Mouse (Mus musculus) liver, embryonic 15.5 days (tissue): ENCODE results near the gene St3gal4. TPM values are rescaled to one million over a fixed set of nuclear protein-coding genes. Genes with fewer than 3 reads are reported as not detected.

Source experiments
- ATAC-seq: fragments of 200-750 bp; cut with Nextera tagmentation; 2 replicates; pipeline ENCODE4 v1.8.0; 2017; ENCODE audit warnings: moderate number of reproducible peaks, mild to moderate bottlenecking, moderate library complexity; ENCODE audit not compliant: insufficient read depth
- H3K27ac ChIP-seq: fragments of 300-500 bp; sonication (generic); replicated peaks from 2 replicates; pipeline ENCODE4 v1.5.1; 2015; ENCODE audit warnings: mild to moderate bottlenecking, inconsistent platforms
- H3K27me3 ChIP-seq: fragments of 300-500 bp; sonication (generic); 2 replicates; pipeline ENCODE4 v1.6.1; 2015; ENCODE audit warnings: mild to moderate bottlenecking, inconsistent platforms
- H3K36me3 ChIP-seq: fragments of 300-500 bp; sonication (generic); replicated peaks from 2 replicates; pipeline ENCODE4 v1.6.1; 2015; ENCODE audit warnings: moderate library complexity, mild to moderate bottlenecking, inconsistent platforms
- H3K4me1 ChIP-seq: fragments of 300-500 bp; sonication (generic); replicated peaks from 2 replicates; pipeline ENCODE4 v1.6.1; 2015; ENCODE audit warnings: inconsistent platforms
- H3K4me2 ChIP-seq: fragments of 300-500 bp; sonication (generic); 2 replicates; pipeline ENCODE4 v1.6.1; 2015; ENCODE audit warnings: moderate library complexity, mild to moderate bottlenecking, inconsistent platforms
- H3K4me3 ChIP-seq: fragments of 300-500 bp; sonication (generic); replicated peaks from 2 replicates; pipeline ENCODE4 v1.5.1; 2015; ENCODE audit warnings: mild to moderate bottlenecking, inconsistent platforms
- H3K9ac ChIP-seq: fragments of 300-500 bp; sonication (generic); 2 replicates; pipeline ENCODE4 v1.6.1; 2015; ENCODE audit warnings: moderate library complexity, mild to moderate bottlenecking, inconsistent platforms
- H3K9me3 ChIP-seq: fragments of 300-500 bp; sonication (generic); replicated peaks from 2 replicates; pipeline ENCODE4 v1.6.1; 2016; ENCODE audit warnings: inconsistent platforms
- WGBS: fragments of 180-500 bp; shearing (Covaris S2); methylation state at CpG from one replicate; pipeline ENCODE4 v1.1.7; 2015; ENCODE audit warnings: mixed read lengths; ENCODE audit not compliant: insufficient replicate concordance; 5-methylcytosine and 5-hydroxymethylcytosine counted together
- polyA plus RNA-seq: library from polyadenylated mRNA; unstranded; fragments of >200 nt; fragmentation: Nextera tagmentation; extraction: Ambion mirVana; gene quantifications from 2 replicates; pipeline ENCODE4 v1.2.1, GENCODE M21; 2015

The St3gal4 gene
- polyA plus RNA-seq, 1 experiment from 2014 or later, result 24.2 TPM

DNA sequence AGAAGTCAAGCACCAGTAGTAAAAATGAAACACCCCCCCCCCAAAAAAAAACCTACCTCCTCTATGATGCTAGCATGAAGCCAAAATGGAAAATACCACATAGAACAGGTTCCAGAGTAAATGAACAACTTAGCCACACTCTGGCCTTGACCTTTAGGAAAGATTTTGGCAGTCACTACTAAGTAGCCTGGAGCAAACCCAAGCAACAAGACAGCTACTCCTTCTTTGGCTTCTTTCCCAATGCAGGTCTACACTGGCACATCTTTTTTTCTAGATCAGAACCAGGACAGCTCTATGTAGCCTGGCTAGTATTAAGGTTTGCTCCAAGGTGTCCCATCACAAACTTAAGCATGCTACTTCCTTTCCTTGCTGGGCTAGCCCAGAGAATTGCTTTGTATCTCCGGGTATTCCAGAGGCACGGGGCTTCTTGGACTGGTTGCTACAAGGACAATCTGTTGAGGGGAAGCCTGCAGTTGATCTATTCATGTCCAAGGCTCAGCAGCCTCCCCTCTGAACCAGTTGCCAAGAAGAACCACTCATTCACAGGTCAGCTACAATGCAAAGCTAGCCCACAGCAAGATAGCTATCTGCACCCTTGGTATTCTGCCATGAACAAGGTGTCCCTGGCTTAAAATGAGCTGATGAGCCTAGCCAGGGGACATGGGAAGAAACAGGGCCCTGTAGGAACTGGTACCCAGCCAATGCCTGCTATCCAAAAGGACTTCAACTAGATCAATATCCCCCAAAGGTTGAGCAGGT lies 60.3 kb downstream of the St3gal4 start:
- Histone ChIP-seq H3K4me3 (no peak overlapping the region), H3K36me3 (peaks cover 15% of the 10 kb centered on the region), H3K9me3 (no peaks in the 10 kb centered on the region), H3K9ac (no peak overlapping the region), H3K4me1 (peaks cover 33% of the 10 kb centered on the region), H3K27me3 (no peaks in the 10 kb centered on the region), H3K4me2 (no peak overlapping the region), H3K27ac (no peak overlapping the region)
- 83% methylated on average over 2 of the region's 2 CpGs for WGBS
- ATAC-seq, result no peak

DNA sequence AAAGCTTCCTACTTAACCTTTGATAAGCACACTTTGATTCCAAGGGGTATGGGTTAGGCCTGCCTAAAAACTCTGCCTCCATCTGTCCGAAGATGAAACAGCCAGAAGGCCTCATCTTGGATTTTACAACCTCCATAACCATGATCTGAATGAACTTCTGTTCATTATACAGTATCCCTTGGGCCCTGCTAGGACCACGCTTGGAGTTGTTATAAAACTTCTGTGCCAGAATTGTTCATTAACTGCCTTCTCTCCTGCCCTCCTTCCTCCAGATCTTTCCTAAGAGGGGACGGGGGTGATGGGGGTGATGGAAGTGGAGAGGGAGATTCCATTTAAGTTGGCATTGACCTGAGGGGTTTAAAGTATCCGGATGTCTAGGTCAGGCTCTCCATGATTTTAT lies 60.9 kb downstream of the St3gal4 start:
- no peak overlapping the region for H3K4me2 ChIP-seq
- no peaks in the 10 kb centered on the region for H3K27me3 ChIP-seq
- H3K27ac ChIP-seq, result no peak overlapping the region
- H3K9ac ChIP-seq, result no peak overlapping the region
- H3K4me3 ChIP-seq, result no peak overlapping the region
- H3K4me1 ChIP-seq, result peaks cover 33% of the 10 kb centered on the region
- peaks cover 21% of the 10 kb centered on the region for H3K36me3 ChIP-seq
- WGBS, result 73% methylated on average over 4 of the region's 4 CpGs
- no peak for ATAC-seq
- no peaks in the 10 kb centered on the region for H3K9me3 ChIP-seq

DNA sequence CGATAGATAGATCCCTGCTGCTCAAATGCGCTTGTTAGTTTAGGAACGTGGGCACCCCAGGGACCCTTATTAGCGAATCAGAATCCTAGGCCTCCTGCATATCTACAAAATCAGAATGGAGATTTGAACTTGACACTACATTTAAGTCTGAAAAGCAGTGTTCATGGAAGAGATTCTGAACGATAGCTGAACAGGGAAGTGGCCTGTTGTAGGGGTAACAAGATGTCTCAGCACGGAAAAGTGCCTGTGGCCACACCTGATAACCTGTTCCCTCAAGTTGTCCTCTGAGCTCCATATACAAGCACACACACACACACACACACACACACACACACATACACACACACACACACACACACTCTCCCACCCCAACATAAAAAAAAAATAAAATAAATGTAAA lies 61.4 kb downstream of the St3gal4 start:
- peaks cover 26% of the 10 kb centered on the region for H3K36me3 ChIP-seq
- peaks cover 29% of the 10 kb centered on the region for H3K4me1 ChIP-seq
- H3K27me3 ChIP-seq, result no peaks in the 10 kb centered on the region
- ATAC-seq, result no peak
- H3K9ac ChIP-seq, result no peak overlapping the region
- H3K9me3 ChIP-seq, result no peaks in the 10 kb centered on the region
- H3K27ac ChIP-seq, result no peak overlapping the region
- no peak overlapping the region for H3K4me2 ChIP-seq
- WGBS, result 67% methylated on average over 6 of the region's 6 CpGs
- no peak overlapping the region for H3K4me3 ChIP-seq

DNA sequence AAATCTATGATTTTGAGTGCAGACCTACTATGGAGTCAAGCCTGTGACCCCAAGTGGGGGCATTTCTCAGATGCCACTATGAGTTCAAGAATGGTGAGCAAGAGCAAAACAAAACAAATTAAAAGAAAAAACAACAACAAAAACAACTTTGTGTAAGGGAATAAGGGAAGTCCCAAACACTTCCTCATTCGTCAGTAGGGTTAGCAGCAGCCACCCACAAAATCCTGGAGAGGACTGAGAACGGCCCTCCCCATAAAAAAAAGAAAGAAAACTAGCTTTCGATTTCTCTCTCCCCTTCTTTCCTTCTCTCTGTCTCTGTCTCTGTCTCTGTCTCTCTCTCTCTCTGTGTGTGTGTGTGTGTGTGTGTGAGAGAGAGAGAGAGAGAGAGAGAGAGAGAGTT lies 62.5 kb downstream of the St3gal4 start:
- H3K27me3 ChIP-seq, result no peaks in the 10 kb centered on the region

DNA sequence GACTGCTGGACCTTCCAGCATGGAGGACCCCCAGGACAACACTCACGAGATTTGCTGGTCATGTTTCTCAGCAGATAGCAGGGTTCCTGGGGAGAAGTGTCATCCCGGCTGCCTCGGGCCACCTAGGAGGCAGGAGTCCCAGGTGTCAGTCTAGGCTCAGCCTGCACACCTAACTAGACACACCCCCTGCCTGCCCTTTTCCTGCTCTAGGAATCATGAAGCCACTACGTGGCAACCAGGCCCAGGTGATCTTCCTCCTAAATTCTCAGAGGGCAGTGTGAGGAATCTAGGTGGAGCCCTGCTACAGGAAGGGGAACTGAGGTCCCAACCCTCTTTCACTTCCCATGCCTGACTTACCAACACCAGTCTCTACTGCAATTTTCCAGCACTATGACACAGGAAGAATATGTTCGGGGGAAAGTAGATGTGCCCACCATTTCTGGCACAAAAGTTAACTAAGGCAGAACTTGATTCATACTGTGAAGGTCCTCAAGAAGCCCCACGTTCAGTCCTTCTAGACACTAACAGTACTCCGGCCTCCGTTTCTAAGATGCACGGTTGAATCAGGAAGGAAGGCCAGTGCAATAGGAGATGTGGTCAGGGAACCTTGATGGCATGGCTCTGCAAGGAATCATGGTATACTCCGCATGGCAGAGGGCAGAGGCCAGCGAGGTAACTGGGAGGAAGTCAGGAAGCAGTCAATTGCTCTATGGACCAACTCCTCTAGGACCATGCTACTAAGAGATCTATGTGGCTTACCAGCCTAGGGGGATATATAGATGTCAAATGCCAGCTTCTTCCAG lies 63.3 kb downstream of the St3gal4 start:
- Histone ChIP-seq H3K4me3 (no peak overlapping the region), H3K4me2 (no peak overlapping the region), H3K9ac (no peak overlapping the region), H3K4me1 (peaks cover 16% of the 10 kb centered on the region), H3K9me3 (no peaks in the 10 kb centered on the region), H3K27ac (peak overlapping the region; percentile 38), H3K27me3 (no peaks in the 10 kb centered on the region), H3K36me3 (peaks cover 45% of the 10 kb centered on the region)
- WGBS, result 68% methylated on average over 11 of the region's 11 CpGs
- ATAC-seq, result no peak

More for the DNA sequence above, 62.5 kb downstream of the St3gal4 start:
- Histone ChIP-seq H3K36me3 (peaks cover 36% of the 10 kb centered on the region), H3K9me3 (no peaks in the 10 kb centered on the region), H3K4me2 (no peak overlapping the region), H3K4me1 (peaks cover 21% of the 10 kb centered on the region), H3K9ac (no peak overlapping the region), H3K4me3 (no peak overlapping the region), H3K27ac (no peak overlapping the region)
- WGBS, result 40% methylated on average over 3 of the region's 3 CpGs
- no peak for ATAC-seq

DNA sequence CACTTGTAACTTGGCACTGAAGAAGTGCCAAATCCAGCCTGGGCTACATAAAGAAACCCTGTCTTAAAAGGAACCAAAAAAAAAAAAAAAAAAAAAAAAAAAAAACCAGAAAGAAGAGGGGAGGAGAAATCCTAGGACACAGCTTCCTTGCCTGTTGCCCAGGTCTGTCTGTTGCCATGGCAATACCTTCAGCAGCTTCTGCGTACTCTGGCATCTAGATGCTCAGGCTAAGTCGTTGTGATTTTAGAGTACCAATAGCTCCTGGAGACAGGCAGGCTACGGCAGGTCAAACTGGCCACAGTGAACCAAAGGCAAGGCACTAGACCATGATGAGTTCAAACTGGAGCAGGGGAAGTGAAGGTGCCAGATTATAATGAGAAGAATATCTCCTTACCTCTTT lies 65.4 kb downstream of the St3gal4 start:
- Histone ChIP-seq H3K36me3 (peaks cover 64% of the 10 kb centered on the region), H3K27ac (no peak overlapping the region), H3K9me3 (no peaks in the 10 kb centered on the region), H3K27me3 (no peaks in the 10 kb centered on the region), H3K4me1 (peaks cover 5% of the 10 kb centered on the region; the same call in 1 of the 2 replicates), H3K4me3 (no peak overlapping the region), H3K9ac (no peak overlapping the region), H3K4me2 (no peak overlapping the region)
- 84% methylated on average over 3 of the region's 3 CpGs for WGBS
- ATAC-seq, result no peak

DNA sequence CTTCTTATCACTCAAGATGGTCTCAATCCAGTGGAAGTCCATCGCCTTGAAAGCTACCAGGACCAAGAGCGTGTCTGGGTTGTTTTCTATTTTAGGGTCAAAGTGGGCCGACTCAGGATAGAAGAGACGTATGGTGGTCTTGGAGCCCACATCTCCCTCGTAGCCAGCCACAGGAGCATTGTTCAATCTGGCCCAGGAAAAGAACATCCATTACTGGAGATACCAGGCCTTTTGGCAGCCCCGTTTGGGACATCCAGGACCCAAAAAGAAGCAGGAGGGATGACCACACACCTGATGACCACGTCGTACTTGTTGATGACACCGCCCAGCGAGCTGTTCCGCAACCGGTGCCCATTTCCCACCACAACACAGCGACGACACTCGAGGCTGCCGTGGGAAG lies 66.0 kb downstream of the St3gal4 start:
- Histone ChIP-seq H3K4me2 (no peak overlapping the region), H3K9ac (no peak overlapping the region), H3K36me3 (peaks cover 70% of the 10 kb centered on the region), H3K4me1 (peaks cover 5% of the 10 kb centered on the region; the same call in 1 of the 2 replicates), H3K9me3 (no peaks in the 10 kb centered on the region), H3K4me3 (no peak overlapping the region), H3K27ac (no peak overlapping the region), H3K27me3 (no peaks in the 10 kb centered on the region)
- ATAC-seq, result no peak
- 85% methylated on average over 16 of the region's 16 CpGs for WGBS

DNA sequence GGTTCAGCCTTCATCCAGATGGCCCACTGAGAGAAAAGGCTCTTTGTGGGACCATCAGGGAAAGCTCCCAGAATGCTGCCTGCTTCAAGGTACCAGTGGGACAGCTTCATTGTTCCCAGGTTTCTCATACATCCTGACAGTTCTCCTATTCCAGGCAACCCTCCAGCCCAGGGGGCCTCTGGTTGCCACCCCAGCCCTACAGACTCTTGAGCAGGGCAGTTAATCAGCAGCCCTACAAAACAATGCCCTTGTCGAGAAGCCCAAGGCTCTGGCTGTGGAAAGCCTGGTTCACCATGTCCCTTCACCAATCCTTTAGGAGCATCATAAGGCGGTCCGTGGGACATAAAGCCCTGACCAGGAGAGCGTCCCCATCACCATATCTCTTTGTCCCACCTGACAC lies 66.4 kb downstream of the St3gal4 start:
- no peaks in the 10 kb centered on the region for H3K9me3 ChIP-seq
- no peak overlapping the region for H3K4me3 ChIP-seq
- no peak overlapping the region for H3K27ac ChIP-seq
- no peak overlapping the region for H3K4me2 ChIP-seq
- H3K9ac ChIP-seq, result no peak overlapping the region
- 85% methylated on average over 4 of the region's 4 CpGs for WGBS
- peaks cover 5% of the 10 kb centered on the region; the same call in 1 of the 2 replicates for H3K4me1 ChIP-seq
- peaks cover 74% of the 10 kb centered on the region for H3K36me3 ChIP-seq
- ATAC-seq, result no peak
- no peaks in the 10 kb centered on the region for H3K27me3 ChIP-seq

DNA sequence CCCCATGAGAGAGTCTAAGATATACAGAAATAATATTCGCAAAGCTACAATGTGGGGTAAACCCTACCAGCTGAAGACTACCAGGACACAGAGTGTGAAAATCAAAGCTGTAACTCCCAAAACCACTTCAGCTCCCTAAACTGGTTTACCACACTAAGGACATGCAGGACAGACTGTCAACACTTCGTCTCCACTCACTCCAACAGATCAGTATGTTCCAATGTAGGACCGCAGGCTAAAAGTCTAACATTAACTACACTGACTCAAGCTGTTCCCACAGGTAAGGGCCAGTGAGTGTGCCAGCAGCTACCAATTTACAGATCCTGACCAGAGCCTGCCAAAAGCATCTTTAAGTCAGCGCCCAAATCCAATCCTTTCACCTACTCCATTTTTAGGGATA lies 67.4 kb downstream of the St3gal4 start:
- 90% methylated on average over 4 of the region's 4 CpGs for WGBS
- ATAC-seq, result no peak
- H3K4me3 ChIP-seq, result no peak overlapping the region

DNA sequence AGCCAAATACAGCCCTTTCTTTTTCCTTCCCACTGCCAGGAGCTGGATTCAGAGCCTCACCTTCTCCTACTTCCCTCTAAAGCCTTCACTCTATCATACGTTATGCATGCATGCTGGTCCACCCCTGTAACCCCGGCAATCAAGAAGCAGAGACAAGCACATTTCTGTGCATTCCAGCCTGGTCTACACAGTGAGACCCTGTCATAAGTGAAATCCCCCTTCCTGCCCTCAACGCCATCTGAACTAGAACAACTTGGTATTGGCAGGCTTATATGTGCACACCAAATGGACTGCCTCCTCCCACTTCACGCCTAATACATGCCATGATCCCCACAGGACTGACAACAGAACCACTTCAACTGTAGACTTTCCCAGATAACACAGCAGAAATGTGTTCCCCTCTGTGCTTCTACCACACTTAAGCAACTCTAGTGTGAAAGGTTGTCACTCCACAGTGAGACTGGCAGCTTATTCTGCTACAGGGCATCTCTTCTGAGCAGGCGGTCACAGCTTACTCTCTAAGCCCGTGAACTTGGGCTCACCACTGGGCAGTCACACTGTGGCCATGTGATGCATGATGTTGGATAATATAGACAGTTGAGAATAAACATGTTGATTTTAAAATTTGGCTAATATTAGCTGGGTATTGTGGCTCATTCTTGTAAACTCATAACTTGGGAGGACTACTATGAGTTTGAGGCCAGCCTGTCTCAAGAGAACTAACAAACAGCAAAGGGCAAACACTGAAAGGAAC lies 68.2 kb downstream of the St3gal4 start:
- WGBS, result 87% methylated on average over 6 of the region's 6 CpGs
- no peak overlapping the region for H3K4me2 ChIP-seq

More for the DNA sequence above, 67.4 kb downstream of the St3gal4 start:
- Histone ChIP-seq H3K36me3 (peaks cover 84% of the 10 kb centered on the region), H3K9me3 (no peaks in the 10 kb centered on the region), H3K27ac (no peak overlapping the region), H3K9ac (no peak overlapping the region), H3K4me2 (no peak overlapping the region), H3K4me1 (peaks cover 5% of the 10 kb centered on the region; the same call in 1 of the 2 replicates), H3K27me3 (no peaks in the 10 kb centered on the region)

More for the DNA sequence above, 68.2 kb downstream of the St3gal4 start:
- no peaks in the 10 kb centered on the region for H3K27me3 ChIP-seq
- H3K9me3 ChIP-seq, result no peaks in the 10 kb centered on the region
- no peak for ATAC-seq
- no peak overlapping the region for H3K27ac ChIP-seq
- H3K4me1 ChIP-seq, result peaks cover 13% of the 10 kb centered on the region; the same call in 1 of the 2 replicates
- no peak overlapping the region for H3K9ac ChIP-seq
- no peak overlapping the region for H3K4me3 ChIP-seq
- H3K36me3 ChIP-seq, result peaks cover 92% of the 10 kb centered on the region
